Mouse (Mus musculus): ENCODE data around the gene Rab15. TPM values are rescaled to one million over a fixed set of nuclear protein-coding genes. Genes with fewer than 3 reads are reported as not detected.
"Not testable (repeated sequence)": the region's sequence is repeated elsewhere in the genome, so short reads cannot be mapped to it uniquely, and the experiment has no call there.

Rab15 gene
- polyA plus RNA-seq, 1 experiment from 2014 or later = 18.7 TPM

DNA sequence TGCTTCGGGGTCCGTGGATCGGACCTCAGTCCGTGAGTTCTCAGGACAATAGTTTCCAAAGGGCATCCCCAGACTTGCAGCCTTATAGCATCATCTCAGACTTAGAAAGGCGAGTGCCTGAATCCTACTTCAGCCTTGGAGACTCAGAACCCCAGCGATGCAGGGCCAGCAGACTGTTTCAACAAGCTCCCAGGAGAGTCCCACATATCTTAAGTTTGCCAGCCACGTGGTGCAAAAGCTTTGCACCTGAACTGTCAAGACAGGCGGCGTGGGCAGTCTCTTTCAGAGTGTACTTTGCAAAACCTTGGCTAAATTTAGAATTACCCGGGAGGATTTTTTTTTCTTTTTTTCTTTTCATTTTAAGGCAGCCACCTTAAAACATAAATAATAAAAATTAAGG, 14.9 kb downstream of the Rab15 start:
- Histone ChIP-seq H3K4me3 (ENCODE audit: low read length) (no peak overlapping the region), H3K9me3 (ENCODE audit: control insufficient read depth, low read length) (no peaks in the 10 kb centered on the region), H3K36me3 (ENCODE audit: control insufficient read depth, insufficient read depth, low read length) (no peaks in the 10 kb centered on the region), H3K4me2 (ENCODE audit: low read depth, low read length) (no peak overlapping the region), H3K4me1 (ENCODE audit: control insufficient read depth, insufficient read depth, low read length) (no peaks in the 10 kb centered on the region), H3K9ac (ENCODE audit: low read depth, low read length) (no peak overlapping the region), H3K27ac (ENCODE audit: low read length) (no peak overlapping the region), H3K27me3 (replicated peaks; ENCODE audit: control insufficient read depth, insufficient read depth, low read length) (no peaks in the 10 kb centered on the region)
- WGBS = 83% methylated on average over 10 of the region's 10 CpGs
- ATAC-seq = no peak

GRCm38 (mm10) chr12:76805056-76805811, 17.5 kb downstream of the Rab15 start:
- no peak overlapping the region for H3K27ac ChIP-seq (ENCODE audit: low read length)
- no peak overlapping the region for H3K4me2 ChIP-seq (ENCODE audit: low read depth, low read length)
- H3K36me3 ChIP-seq (ENCODE audit: control insufficient read depth, insufficient read depth, low read length) = no peaks in the 10 kb centered on the region
- no peaks in the 10 kb centered on the region for H3K4me1 ChIP-seq (ENCODE audit: control insufficient read depth, insufficient read depth, low read length)
- no peak overlapping the region for H3K9ac ChIP-seq (ENCODE audit: low read depth, low read length)
- 87% methylated on average over 10 of the region's 10 CpGs for WGBS
- no peaks in the 10 kb centered on the region for H3K9me3 ChIP-seq (ENCODE audit: control insufficient read depth, low read length)
- no peaks in the 10 kb centered on the region for H3K27me3 ChIP-seq (replicated peaks; ENCODE audit: control insufficient read depth, insufficient read depth, low read length)
- no peak for ATAC-seq
- H3K4me3 ChIP-seq (ENCODE audit: low read length) = no peak overlapping the region

DNA sequence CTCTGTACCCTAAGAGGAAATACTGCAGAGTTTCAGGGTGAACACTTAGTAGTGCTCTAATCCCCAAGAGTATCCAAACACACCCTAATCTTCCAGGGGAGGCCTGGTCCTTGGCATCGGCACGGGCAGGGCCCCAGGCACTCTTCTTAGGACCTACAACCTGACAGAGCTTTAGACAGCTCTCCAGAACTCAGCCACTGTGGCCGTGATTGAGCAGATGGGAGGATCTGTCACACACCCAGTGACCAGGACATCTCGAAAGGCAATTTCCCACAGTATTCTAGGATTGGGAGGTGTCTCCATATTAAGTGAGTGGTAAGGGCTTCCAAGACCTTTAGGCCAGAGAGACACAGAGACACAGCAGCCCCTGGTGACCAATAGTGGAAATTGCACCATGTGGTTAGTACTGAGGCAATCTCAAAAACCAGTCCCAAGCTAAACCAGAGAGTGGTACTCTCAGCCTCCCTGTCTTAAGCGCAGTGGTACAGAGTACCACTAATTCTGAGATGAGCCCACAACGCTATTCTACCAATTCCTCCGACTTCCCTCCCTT, 18.9 kb downstream of the Rab15 start:
- no peak overlapping the region for H3K4me3 ChIP-seq (ENCODE audit: low read length)
- H3K36me3 ChIP-seq (ENCODE audit: control insufficient read depth, insufficient read depth, low read length) = no peaks in the 10 kb centered on the region
- no peaks in the 10 kb centered on the region for H3K4me1 ChIP-seq (ENCODE audit: control insufficient read depth, insufficient read depth, low read length)
- no peak overlapping the region for H3K4me2 ChIP-seq (ENCODE audit: low read depth, low read length)
- 52% methylated on average over 7 of the region's 7 CpGs for WGBS
- no peak overlapping the region for H3K27ac ChIP-seq (ENCODE audit: low read length)
- H3K9ac ChIP-seq (ENCODE audit: low read depth, low read length) = no peak overlapping the region
- peak; percentile 62 for ATAC-seq
- no peaks in the 10 kb centered on the region for H3K27me3 ChIP-seq (replicated peaks; ENCODE audit: control insufficient read depth, insufficient read depth, low read length)
- no peaks in the 10 kb centered on the region for H3K9me3 ChIP-seq (ENCODE audit: control insufficient read depth, low read length)

GRCm38 (mm10) chr12:76803028-76803427, 19.7 kb downstream of the Rab15 start:
- Histone ChIP-seq H3K9ac (ENCODE audit: low read depth, low read length) (no peak overlapping the region), H3K4me1 (ENCODE audit: control insufficient read depth, insufficient read depth, low read length) (no peaks in the 10 kb centered on the region; the same call in 1 of the 2 replicates), H3K27me3 (replicated peaks; ENCODE audit: control insufficient read depth, insufficient read depth, low read length) (no peaks in the 10 kb centered on the region), H3K27ac (ENCODE audit: low read length) (no peak overlapping the region), H3K4me3 (ENCODE audit: low read length) (no peak overlapping the region), H3K4me2 (ENCODE audit: low read depth, low read length) (no peak overlapping the region), H3K9me3 (ENCODE audit: control insufficient read depth, low read length) (no peaks in the 10 kb centered on the region), H3K36me3 (ENCODE audit: control insufficient read depth, insufficient read depth, low read length) (no peaks in the 10 kb centered on the region)
- no peak for ATAC-seq
- 93% methylated on average over 10 of the region's 10 CpGs for WGBS

GRCm38 (mm10) chr12:76798008-76798720, 24.5 kb downstream of the Rab15 start:
- Histone ChIP-seq H3K4me2 (ENCODE audit: low read depth, low read length) (no peak overlapping the region), H3K27me3 (replicated peaks; ENCODE audit: control insufficient read depth, insufficient read depth, low read length) (no peaks in the 10 kb centered on the region), H3K36me3 (ENCODE audit: control insufficient read depth, insufficient read depth, low read length) (no peaks in the 10 kb centered on the region), H3K4me3 (ENCODE audit: low read length) (no peak overlapping the region), H3K9me3 (ENCODE audit: control insufficient read depth, low read length) (no peaks in the 10 kb centered on the region), H3K27ac (ENCODE audit: low read length) (0 out of 2 replicates have a peak overlapping the region, but pooled peaks have one; percentile 33), H3K9ac (ENCODE audit: low read depth, low read length) (no peak overlapping the region), H3K4me1 (ENCODE audit: control insufficient read depth, insufficient read depth, low read length) (no peaks in the 10 kb centered on the region; the same call in 1 of the 2 replicates)
- peak; percentile 68 for ATAC-seq
- WGBS = 47% methylated on average over 5 of the region's 5 CpGs

- peak overlapping the region; percentile 22; the same call in 1 of the 2 replicates for H3K27ac ChIP-seq (ENCODE audit: low read length)
- 69% methylated on average over 7 of the region's 7 CpGs for WGBS
- H3K36me3 ChIP-seq (ENCODE audit: control insufficient read depth, insufficient read depth, low read length) = no peaks in the 10 kb centered on the region
- H3K4me2 ChIP-seq (ENCODE audit: low read depth, low read length) = no peak overlapping the region
- H3K9me3 ChIP-seq (ENCODE audit: control insufficient read depth, low read length) = no peaks in the 10 kb centered on the region
- no peak overlapping the region for H3K9ac ChIP-seq (ENCODE audit: low read depth, low read length)
- no peaks in the 10 kb centered on the region; the same call in 1 of the 2 replicates for H3K4me1 ChIP-seq (ENCODE audit: control insufficient read depth, insufficient read depth, low read length)
- H3K27me3 ChIP-seq (replicated peaks; ENCODE audit: control insufficient read depth, insufficient read depth, low read length) = no peaks in the 10 kb centered on the region
- ATAC-seq = peak; percentile 50
- no peak overlapping the region for H3K4me3 ChIP-seq (ENCODE audit: low read length)
These were observed 25.7 kb downstream of the Rab15 start for GRCm38 (mm10) chr12:76796938-76797539.

DNA sequence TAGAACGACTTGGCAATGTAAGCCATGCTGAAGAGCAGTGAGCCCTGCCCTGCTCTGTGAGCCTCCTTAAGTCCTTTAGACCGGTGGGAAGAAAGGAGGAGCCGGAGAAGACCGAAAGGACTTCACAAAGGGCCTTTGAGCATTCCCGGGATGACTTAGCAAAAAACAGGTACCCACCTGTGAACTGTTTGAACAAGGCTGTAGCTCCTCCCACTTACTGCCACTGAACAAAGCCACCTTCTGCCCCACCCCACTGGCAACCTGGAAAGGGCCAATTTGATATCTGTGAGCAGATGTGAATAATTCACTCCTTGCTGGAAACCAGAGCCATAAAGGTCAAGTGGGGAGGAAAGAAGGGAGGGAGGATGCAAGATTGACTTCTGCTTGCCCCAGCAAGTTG, 27.4 kb downstream of the Rab15 start, which contains the start of gene Gpx2:
Gene Gpx2, minus strand, starts transcription at position 205 of the 400 bp plus-strand sequence.
- no peaks in the 10 kb centered on the region for H3K27me3 ChIP-seq (replicated peaks; ENCODE audit: control insufficient read depth, insufficient read depth, low read length)
- peak; percentile 74 for ATAC-seq
- H3K9ac ChIP-seq (ENCODE audit: low read depth, low read length) = no peak within 1 kb of the TSS
- WGBS = 58% methylated on average over 5 of the region's 5 CpGs
- H3K9me3 ChIP-seq (ENCODE audit: control insufficient read depth, low read length) = no peaks in the 10 kb centered on the region
- no peaks in the 10 kb centered on the region for H3K36me3 ChIP-seq (ENCODE audit: control insufficient read depth, insufficient read depth, low read length)
- H3K4me1 ChIP-seq (ENCODE audit: control insufficient read depth, insufficient read depth, low read length) = no peaks in the 10 kb centered on the region; the same call in 1 of the 2 replicates
- peak within 1 kb of the TSS; percentile 15; the same call in 1 of the 2 replicates for H3K27ac ChIP-seq (ENCODE audit: low read length)
- peak within 1 kb of the TSS; percentile 13 for H3K4me2 ChIP-seq (ENCODE audit: low read depth, low read length)
- H3K4me3 ChIP-seq (ENCODE audit: low read length) = peak within 1 kb of the TSS; percentile 29

GRCm38 (mm10) chr12:76792540-76792939, 30.2 kb downstream of the Rab15 start:
- H3K27me3 ChIP-seq (replicated peaks; ENCODE audit: control insufficient read depth, insufficient read depth, low read length); H3K4me3 ChIP-seq (ENCODE audit: low read length); H3K9ac ChIP-seq (ENCODE audit: low read depth, low read length); H3K27ac ChIP-seq (ENCODE audit: low read length); H3K4me1 ChIP-seq (ENCODE audit: control insufficient read depth, insufficient read depth, low read length); H3K4me2 ChIP-seq (ENCODE audit: low read depth, low read length); H3K36me3 ChIP-seq (ENCODE audit: control insufficient read depth, insufficient read depth, low read length); H3K9me3 ChIP-seq (ENCODE audit: control insufficient read depth, low read length); ATAC-seq: not testable (repeated sequence)
- 55% methylated on average over 14 of the region's 14 CpGs for WGBS

DNA sequence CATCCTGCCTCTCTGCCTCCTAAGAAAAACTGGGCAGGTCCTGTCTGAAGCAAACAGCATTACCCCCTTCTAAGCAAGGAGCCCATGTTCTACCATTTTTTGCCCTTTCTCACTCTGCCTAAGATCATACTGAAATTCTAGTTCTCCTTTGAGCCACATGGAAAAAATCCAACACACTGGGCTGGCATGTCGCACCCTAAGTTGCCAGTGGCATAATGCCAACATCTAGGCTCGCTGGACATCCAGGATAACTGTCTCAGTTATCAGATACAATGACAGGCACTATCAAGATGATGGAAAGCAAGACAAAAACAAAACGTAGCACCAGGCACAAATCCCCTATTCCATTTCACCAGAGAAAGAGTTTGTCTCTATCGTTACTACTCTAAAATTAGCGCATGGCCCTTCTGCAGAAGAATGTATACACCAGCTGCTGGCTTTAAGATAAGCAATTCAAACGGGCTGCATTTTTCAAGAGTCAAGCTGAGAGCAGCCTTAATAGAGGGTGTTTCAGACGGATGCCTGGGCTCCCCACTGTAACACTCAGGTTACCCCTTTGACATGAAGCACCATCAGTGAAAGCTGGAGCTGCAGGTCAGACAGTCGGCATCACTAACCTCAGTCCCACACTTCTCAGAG, 32.1 kb downstream of the Rab15 start:
- H3K4me2 ChIP-seq (ENCODE audit: low read depth, low read length) = no peak overlapping the region
- H3K27me3 ChIP-seq (replicated peaks; ENCODE audit: control insufficient read depth, insufficient read depth, low read length) = no peaks in the 10 kb centered on the region
- H3K4me1 ChIP-seq (ENCODE audit: control insufficient read depth, insufficient read depth, low read length) = no peaks in the 10 kb centered on the region
- H3K9ac ChIP-seq (ENCODE audit: low read depth, low read length) = no peak overlapping the region
- no peaks in the 10 kb centered on the region for H3K36me3 ChIP-seq (ENCODE audit: control insufficient read depth, insufficient read depth, low read length)
- H3K9me3 ChIP-seq (ENCODE audit: control insufficient read depth, low read length) = no peaks in the 10 kb centered on the region
- no peak for ATAC-seq
- 32% methylated on average over 8 of the region's 8 CpGs for WGBS
- no peak overlapping the region for H3K4me3 ChIP-seq (ENCODE audit: low read length)
- H3K27ac ChIP-seq (ENCODE audit: low read length) = no peak overlapping the region

Measured in intestine, embryonic 16.5 days (tissue).